Mouse (Mus musculus) stomach, embryonic 14.5 days (tissue): ENCODE data around the gene Spred1. TPM values are rescaled to one million over a fixed set of nuclear protein-coding genes. Genes with fewer than 3 reads are reported as not detected.

Experiments used
- ATAC-seq: fragments of 200-750 bp; cut with Nextera tagmentation; 2 replicates; pipeline ENCODE4 v1.8.0; 2017; ENCODE audit warnings: low read depth, moderate TSS enrichment; ENCODE audit not compliant: insufficient number of reproducible peaks, insufficient read depth, low FRiP score
- H3K27ac ChIP-seq: fragments of 300-500 bp; sonication (generic); 2 replicates; pipeline ENCODE4 v1.5.1; 2014; ENCODE audit warnings: mild to moderate bottlenecking, low read length, moderate library complexity, mixed read lengths
- H3K27me3 ChIP-seq: fragments of 300-500 bp; sonication (generic); 2 replicates; pipeline ENCODE4 v1.6.1; 2014; ENCODE audit warnings: low read length, control low read depth, mixed read lengths; ENCODE audit not compliant: control insufficient read depth, insufficient read depth
- H3K36me3 ChIP-seq: fragments of 300-500 bp; sonication (generic); 2 replicates; pipeline ENCODE4 v1.6.1; 2014; ENCODE audit warnings: mild to moderate bottlenecking, control low read depth, low read length, moderate library complexity, mixed read lengths; ENCODE audit not compliant: control insufficient read depth, insufficient read depth
- H3K4me1 ChIP-seq: fragments of 300-500 bp; sonication (generic); 2 replicates; pipeline ENCODE4 v1.6.1; 2014; ENCODE audit warnings: low read length, control low read depth, mixed read lengths; ENCODE audit not compliant: control insufficient read depth, insufficient read depth
- H3K4me2 ChIP-seq: fragments of 300-500 bp; sonication (generic); replicated peaks from 2 replicates; pipeline ENCODE4 v1.6.1; 2014; ENCODE audit warnings: low read depth, low read length, control low read depth
- H3K4me3 ChIP-seq: fragments of 300-500 bp; sonication (generic); 2 replicates; pipeline ENCODE4 v1.5.1; 2014; ENCODE audit warnings: low read depth, low read length, control low read depth
- H3K9ac ChIP-seq: fragments of 300-500 bp; sonication (generic); replicated peaks from 2 replicates; pipeline ENCODE4 v1.6.1; 2014; ENCODE audit warnings: low read depth, mild to moderate bottlenecking, control low read depth, low read length, moderate library complexity, mixed read lengths
- H3K9me3 ChIP-seq: fragments of 300-500 bp; sonication (generic); 2 replicates; pipeline ENCODE4 v1.6.1; 2016; ENCODE audit warnings: low read depth, low read length, control low read depth; ENCODE audit not compliant: control insufficient read depth
- WGBS: fragments of 180-500 bp; shearing (Covaris S2); extraction: QIAGEN DNeasy Blood & Tissue Kit; methylation state at CpG from one replicate; pipeline ENCODE4 v1.1.7; 2014; 5-methylcytosine and 5-hydroxymethylcytosine counted together
- microRNA counts: library from miRNA; unstranded; fragments of <30 nt; microRNA quantifications from one replicate; lab custom pipeline; 2016
- microRNA-seq: library from miRNA; unstranded; fragments of <30 nt; microRNA quantifications from one replicate; pipeline ENCODE4, GENCODE M21; 2016
- polyA plus RNA-seq: library from polyadenylated mRNA; unstranded; fragments of >200 nt; fragmentation: Nextera tagmentation; extraction: Ambion mirVana; gene quantifications from 2 replicates; pipeline ENCODE4 v1.2.1, GENCODE M21; 2014

Gene Spred1
- polyA plus RNA-seq, 1 experiment from 2014 or later = 18.0 TPM

DNA sequence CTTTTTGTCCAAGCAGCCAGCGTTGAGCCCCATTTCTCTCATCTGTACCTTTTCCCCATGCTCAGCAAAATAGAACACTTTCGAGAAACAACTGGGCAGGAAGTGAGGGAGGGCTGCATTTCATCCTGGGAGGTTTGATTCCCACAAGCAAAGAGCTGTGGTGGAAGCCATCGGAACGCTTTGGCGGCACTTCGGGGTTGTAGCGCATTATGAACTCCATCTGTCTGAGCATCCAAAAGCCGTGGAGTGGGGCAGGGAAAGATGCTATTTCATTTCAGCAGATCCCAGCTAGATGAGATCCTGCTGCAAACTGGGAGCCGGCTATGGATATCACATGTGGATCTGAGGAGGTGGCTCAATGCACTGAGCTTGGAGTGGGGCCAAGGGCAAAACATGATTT is 101.5 kb downstream of the Spred1 start:
- H3K4me2 ChIP-seq = no peak overlapping the region
- H3K27me3 ChIP-seq = no peaks in the 10 kb centered on the region
- no peak overlapping the region for H3K4me3 ChIP-seq
- no peaks in the 10 kb centered on the region for H3K9me3 ChIP-seq
- H3K36me3 ChIP-seq = no peaks in the 10 kb centered on the region
- no peak overlapping the region for H3K9ac ChIP-seq
- H3K27ac ChIP-seq = peak overlapping the region; percentile 55
- no peaks in the 10 kb centered on the region for H3K4me1 ChIP-seq
- ATAC-seq = no peak
- WGBS = 69% methylated on average over 9 of the region's 9 CpGs

DNA sequence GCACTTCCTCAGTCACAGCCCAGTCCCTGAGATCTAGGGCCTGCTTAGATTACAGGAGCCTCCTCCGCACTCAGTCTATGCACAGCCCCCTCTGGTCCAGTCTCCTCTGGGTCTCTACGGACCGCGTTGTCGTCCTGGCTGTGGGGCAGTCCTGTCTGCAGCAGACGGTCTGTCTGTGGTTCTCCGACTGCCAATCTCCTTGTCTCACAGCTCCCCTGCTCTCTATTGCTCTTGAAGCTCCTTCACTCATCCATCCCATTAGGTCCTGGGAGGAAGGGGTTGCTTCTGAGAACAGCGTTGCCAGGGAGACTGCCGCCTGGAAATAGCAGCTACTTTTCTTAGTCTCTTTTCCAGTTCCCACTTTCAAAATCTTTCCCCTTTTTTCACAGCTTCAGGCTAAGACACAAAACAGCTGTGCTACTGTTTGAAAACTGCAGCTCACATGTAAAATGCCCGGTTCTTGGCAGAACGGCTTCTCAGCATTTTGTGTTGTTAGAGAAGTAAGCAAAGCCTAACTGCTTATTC is 107.5 kb downstream of the Spred1 start:
- WGBS = 42% methylated on average over 11 of the region's 11 CpGs
- H3K9ac ChIP-seq = no peak overlapping the region
- H3K27ac ChIP-seq = no peak overlapping the region
- ATAC-seq = no peak
- H3K9me3 ChIP-seq = no peaks in the 10 kb centered on the region
- H3K4me3 ChIP-seq = no peak overlapping the region
- no peaks in the 10 kb centered on the region for H3K36me3 ChIP-seq
- H3K4me1 ChIP-seq = no peaks in the 10 kb centered on the region
- no peak overlapping the region for H3K4me2 ChIP-seq
- no peaks in the 10 kb centered on the region for H3K27me3 ChIP-seq

DNA sequence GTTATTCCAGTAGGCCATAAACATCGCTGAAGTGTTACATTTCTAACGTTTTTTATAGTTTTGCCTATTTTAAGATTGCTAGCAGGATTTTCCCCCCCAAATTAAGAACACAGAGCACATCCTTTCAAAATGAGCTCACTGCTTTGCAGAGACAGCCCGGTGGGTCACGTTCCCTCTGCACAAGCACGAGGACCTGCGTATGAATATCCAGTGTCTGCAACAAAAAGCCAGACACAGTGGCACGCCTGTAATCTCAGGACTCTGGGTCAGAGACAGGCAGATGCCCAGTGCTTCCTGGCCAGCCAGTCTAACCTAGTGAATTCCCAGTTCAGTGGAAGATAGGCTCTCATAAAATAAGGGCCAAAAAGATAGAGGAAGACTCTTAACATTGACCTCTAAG is 109.1 kb downstream of the Spred1 start:
- Histone ChIP-seq H3K27me3 (no peaks in the 10 kb centered on the region), H3K4me3 (no peak overlapping the region), H3K27ac (no peak overlapping the region), H3K9me3 (no peaks in the 10 kb centered on the region), H3K9ac (no peak overlapping the region), H3K4me2 (no peak overlapping the region), H3K36me3 (no peaks in the 10 kb centered on the region), H3K4me1 (no peaks in the 10 kb centered on the region)
- ATAC-seq = no peak
- WGBS = 81% methylated on average over 7 of the region's 7 CpGs

DNA sequence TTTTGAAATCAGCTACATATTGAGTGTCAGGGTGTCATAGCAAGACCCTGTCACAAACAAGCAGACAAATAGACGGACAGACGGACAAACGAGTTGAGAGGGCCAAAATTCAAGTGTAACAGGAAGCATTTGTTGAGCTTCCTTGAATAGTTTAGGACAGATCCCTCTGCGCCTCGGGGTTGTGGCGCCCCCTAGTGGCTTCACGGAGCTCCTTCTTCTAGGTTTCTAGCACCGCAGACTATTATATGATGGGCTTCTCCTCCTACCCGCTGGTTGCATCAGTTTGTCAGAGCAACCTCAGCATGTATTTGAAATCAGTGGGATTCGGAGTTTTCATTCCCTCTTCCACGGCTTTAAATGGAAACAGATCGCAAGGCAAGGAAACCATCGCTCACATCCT is 110.1 kb downstream of the Spred1 start:
- Histone ChIP-seq H3K4me2 (no peak overlapping the region), H3K9ac (no peak overlapping the region)
- 6% methylated on average over 13 of the region's 13 CpGs for WGBS

More for the DNA sequence above, 110.1 kb downstream of the Spred1 start:
- H3K27me3 ChIP-seq = no peaks in the 10 kb centered on the region
- no peak overlapping the region for H3K4me3 ChIP-seq
- no peak overlapping the region for H3K27ac ChIP-seq
- H3K4me1 ChIP-seq = no peaks in the 10 kb centered on the region
- no peaks in the 10 kb centered on the region for H3K36me3 ChIP-seq
- ATAC-seq = 0 out of 2 replicates have a peak, but pooled peaks have one; percentile 58
- H3K9me3 ChIP-seq = no peaks in the 10 kb centered on the region

MicroRNAs encoded within 50 kb of the gene (microRNA counts, 519-probe panel; counts per million panel counts)
- microRNA mmu-miR-674 (lab: Ali Mortazavi, UCI) = 2,926 counts per million, percentile 51 among the panel's probes with 10 or more counts

Small RNA genes lying within 50 kb of the gene (microRNA-seq; reads per million reads assigned to microRNA genes)
- gene Mir674 = 1,152 reads per million, percentile 73 among the genes with 10 or more reads in this experiment

Other genes with a start within 250 kb of the Spred1 start
- gene Tmco5, start 242.7 kb upstream of the Spred1 start, polyA plus RNA-seq = not detected in 2 replicates
- 12.2 and 13.2 TPM in 2 replicates for gene Fam98b, start 128.4 kb downstream of the Spred1 start, polyA plus RNA-seq
- gene Rasgrp1, start 221.6 kb downstream of the Spred1 start, polyA plus RNA-seq = 2.3 TPM in 2 replicates